Mouse (Mus musculus) heart, embryonic 15.5 days (tissue): ENCODE results near the gene Fkbp10. TPM values are rescaled to one million over a fixed set of nuclear protein-coding genes. Genes with fewer than 3 reads are reported as not detected.

ENCODE experiments used
- ATAC-seq: fragments of 200-750 bp; cut with Nextera tagmentation; replicated peaks from 2 replicates; pipeline ENCODE4 v1.8.0; 2017; ENCODE audit warnings: low read depth, moderate TSS enrichment; ENCODE audit not compliant: insufficient number of reproducible peaks, insufficient read depth, low FRiP score
- H3K27ac ChIP-seq: fragments of 300-500 bp; sonication (generic); 2 replicates; pipeline ENCODE4 v1.5.1; 2015; ENCODE audit warnings: mild to moderate bottlenecking, inconsistent platforms
- H3K27me3 ChIP-seq: fragments of 300-500 bp; sonication (generic); 2 replicates; pipeline ENCODE4 v1.6.1; 2015; ENCODE audit warnings: inconsistent platforms
- H3K36me3 ChIP-seq: fragments of 300-500 bp; sonication (generic); 2 replicates; pipeline ENCODE4 v1.6.1; 2015; ENCODE audit warnings: mild to moderate bottlenecking, inconsistent platforms
- H3K4me1 ChIP-seq: fragments of 300-500 bp; sonication (generic); replicated peaks from 2 replicates; pipeline ENCODE4 v1.6.1; 2015; ENCODE audit warnings: inconsistent platforms
- H3K4me2 ChIP-seq: fragments of 300-500 bp; sonication (generic); 2 replicates; pipeline ENCODE4 v1.6.1; 2015; ENCODE audit warnings: inconsistent platforms, mild to moderate bottlenecking, moderate library complexity
- H3K4me3 ChIP-seq: fragments of 300-500 bp; sonication (generic); 2 replicates; pipeline ENCODE4 v1.5.1; 2015; ENCODE audit warnings: mild to moderate bottlenecking, inconsistent platforms
- H3K9ac ChIP-seq: fragments of 300-500 bp; sonication (generic); 2 replicates; pipeline ENCODE4 v1.6.1; 2015; ENCODE audit warnings: mild to moderate bottlenecking, inconsistent platforms
- H3K9me3 ChIP-seq: fragments of 300-500 bp; sonication (generic); replicated peaks from 2 replicates; pipeline ENCODE4 v1.6.1; 2016; ENCODE audit warnings: inconsistent platforms
- WGBS: fragments of 180-500 bp; shearing (Covaris S2); methylation state at CpG from one replicate; pipeline ENCODE4 v1.1.7; 2015; ENCODE audit warnings: mixed read lengths; 5-methylcytosine and 5-hydroxymethylcytosine counted together
- polyA plus RNA-seq: library from polyadenylated mRNA; unstranded; fragments of >200 nt; fragmentation: Nextera tagmentation; extraction: Ambion mirVana; gene quantifications from 2 replicates; pipeline ENCODE4 v1.2.1, GENCODE M21; 2015

Fkbp10 gene
- polyA plus RNA-seq, 1 experiment from 2014 or later, result 86.3 TPM

DNA sequence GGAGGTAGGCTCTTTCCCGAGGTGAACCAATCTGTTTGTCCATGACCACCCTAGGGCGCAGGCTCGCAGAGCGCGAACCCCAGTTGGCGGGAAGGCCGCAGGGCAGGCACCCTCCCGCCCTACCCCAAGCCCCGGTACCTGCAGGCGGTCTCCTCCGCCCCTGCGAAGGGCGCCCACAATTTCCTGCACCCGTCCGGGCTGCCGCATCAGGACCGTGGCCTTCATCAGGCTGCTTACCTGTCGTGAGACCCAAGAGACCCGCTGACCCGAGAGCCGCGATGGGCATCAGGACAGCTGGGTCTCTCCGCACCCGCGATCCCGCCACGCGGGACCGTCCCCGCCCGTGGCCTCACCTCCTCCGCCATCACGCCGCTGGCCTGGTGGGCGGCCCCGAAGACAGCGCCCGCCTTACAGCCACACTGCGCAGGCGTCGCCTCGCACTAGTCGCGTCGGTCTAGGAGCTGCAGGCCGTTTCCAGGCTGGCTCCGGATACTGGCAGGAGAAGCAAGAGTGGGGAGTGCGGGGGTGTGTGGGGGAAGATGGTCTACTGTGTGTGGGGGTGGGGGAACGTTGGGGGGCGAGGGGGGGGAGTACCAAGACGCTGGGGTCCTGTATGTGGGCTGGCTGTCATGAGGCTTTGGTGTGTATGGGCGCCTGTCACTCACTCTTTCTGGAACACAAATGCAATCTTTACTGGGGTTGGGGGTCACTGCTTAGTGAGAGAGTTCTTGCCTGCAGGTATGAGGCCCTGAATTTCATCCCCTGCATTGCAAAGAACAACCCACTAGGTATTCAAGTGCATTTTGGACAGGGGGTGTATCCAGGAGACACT is 25.4 kb downstream of the Fkbp10 start:
- Histone ChIP-seq H3K4me3 (peak overlapping the region; percentile 69), H3K27ac (peak overlapping the region; percentile 50), H3K27me3 (no peaks in the 10 kb centered on the region), H3K4me1 (peaks cover 14% of the 10 kb centered on the region), H3K9me3 (no peaks in the 10 kb centered on the region), H3K4me2 (peak overlapping the region; percentile 75), H3K36me3 (peaks cover 16% of the 10 kb centered on the region; the same call in 1 of the 2 replicates), H3K9ac (peak overlapping the region; percentile 81)
- ATAC-seq, result peak; percentile 95
- WGBS, result 1% methylated on average over 52 of the region's 52 CpGs

DNA sequence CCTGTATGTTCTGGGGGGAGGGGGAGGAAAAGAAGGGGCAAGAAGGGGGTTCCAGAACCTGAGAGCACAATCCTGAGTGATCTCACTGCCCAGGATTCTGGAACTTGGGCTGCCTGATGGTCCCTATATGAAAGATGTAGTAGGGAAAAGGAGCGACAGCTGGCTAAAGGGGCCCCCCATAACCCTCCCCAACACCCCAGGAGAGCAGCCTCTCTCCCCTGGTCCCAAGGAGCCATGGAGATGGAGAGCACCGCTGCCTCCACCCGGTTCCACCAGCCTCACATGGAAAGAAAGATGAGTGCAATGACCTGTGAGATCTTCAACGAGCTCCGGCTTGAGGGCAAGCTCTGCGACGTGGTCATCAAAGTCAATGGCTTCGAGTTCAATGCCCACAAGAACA is 26.3 kb downstream of the Fkbp10 start, which contains the start of the genes Nt5c3b and Klhl10:
TSS of gene Nt5c3b (minus strand) at position 12 of the 400 bp plus-strand sequence.
TSS of gene Klhl10 (plus strand) at position 121 of the 400 bp plus-strand sequence.
- H3K27me3 ChIP-seq, result no peaks in the 10 kb centered on the region
- H3K36me3 ChIP-seq, result peaks cover 8% of the 10 kb centered on the region; the same call in 1 of the 2 replicates
- peaks cover 14% of the 10 kb centered on the region for H3K4me1 ChIP-seq
- H3K4me3 ChIP-seq, result peak within 1 kb of the TSS; percentile 69
- peak within 1 kb of the TSS; percentile 81 for H3K9ac ChIP-seq
- WGBS, result 83% methylated on average over 8 of the region's 8 CpGs
- ATAC-seq, result no peak
- no peaks in the 10 kb centered on the region for H3K9me3 ChIP-seq
- H3K4me2 ChIP-seq, result peak within 1 kb of the TSS; percentile 75
- H3K27ac ChIP-seq, result peak within 1 kb of the TSS; percentile 50

DNA sequence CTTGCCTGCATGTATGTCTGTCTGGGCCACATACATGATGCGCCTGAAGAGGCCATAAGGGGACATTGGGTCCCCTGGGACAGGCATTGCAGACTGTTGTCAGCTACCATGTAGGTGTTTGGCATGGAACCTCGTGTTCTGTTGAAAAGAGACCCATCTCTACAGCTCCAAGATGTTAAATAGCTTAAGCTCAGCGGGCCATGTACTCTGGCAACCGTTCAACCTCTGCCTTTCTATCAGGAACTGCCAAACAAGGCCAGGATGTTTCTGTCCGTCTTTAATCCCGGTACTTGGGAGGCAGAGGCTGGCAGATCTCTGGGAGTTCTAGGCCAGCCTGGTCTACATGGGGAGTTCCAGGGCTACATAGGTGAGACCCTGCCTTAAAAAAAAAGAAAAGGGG is 27.1 kb downstream of the Fkbp10 start:
- no peak for ATAC-seq
- H3K4me3 ChIP-seq, result no peak overlapping the region
- H3K9me3 ChIP-seq, result no peaks in the 10 kb centered on the region
- no peaks in the 10 kb centered on the region for H3K27me3 ChIP-seq
- WGBS, result 86% methylated on average over 6 of the region's 6 CpGs
- H3K4me2 ChIP-seq, result no peak overlapping the region
- peaks cover 3% of the 10 kb centered on the region; the same call in 1 of the 2 replicates for H3K36me3 ChIP-seq
- peaks cover 14% of the 10 kb centered on the region for H3K4me1 ChIP-seq
- H3K9ac ChIP-seq, result no peak overlapping the region
- H3K27ac ChIP-seq, result no peak overlapping the region

DNA sequence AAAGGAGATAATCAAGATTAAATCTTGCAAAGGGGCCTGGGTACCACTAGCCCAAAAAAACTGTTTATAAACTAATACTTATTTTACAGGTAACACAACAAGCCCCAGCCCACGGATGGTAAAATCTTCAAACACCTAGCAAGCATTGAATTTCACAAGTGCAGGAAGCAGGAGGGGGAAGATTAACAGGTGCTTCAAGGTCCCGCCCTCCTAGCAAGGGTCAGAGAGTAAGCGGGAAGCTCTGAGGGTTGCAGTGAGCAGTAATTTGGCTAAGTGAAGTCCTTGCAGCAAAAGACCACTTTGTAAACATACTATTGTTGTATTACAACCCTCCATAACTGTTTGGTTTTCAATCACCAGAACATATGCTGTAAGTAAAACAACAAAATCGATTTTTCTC is 41.8 kb downstream of the Fkbp10 start:
- Histone ChIP-seq H3K9me3 (no peaks in the 10 kb centered on the region), H3K27ac (no peak overlapping the region)
- no peak for ATAC-seq

DNA sequence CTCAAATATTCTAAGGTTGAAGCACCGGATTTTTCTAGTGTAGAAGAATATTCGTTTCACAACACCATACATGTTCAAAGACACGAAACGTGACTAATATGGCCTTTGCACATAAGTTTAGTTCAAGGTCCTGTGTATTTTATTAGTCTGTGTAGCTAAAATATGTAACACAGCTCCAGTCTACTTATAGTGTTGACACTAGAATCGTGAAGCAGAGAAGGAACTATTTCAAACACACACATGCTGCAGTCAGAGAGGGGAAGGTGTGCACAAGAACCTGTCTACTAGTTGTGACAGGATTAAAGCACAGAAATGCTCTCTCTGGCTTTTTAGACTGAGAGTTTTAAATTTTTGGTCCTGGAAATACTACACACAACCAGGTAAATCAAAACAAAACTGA is 42.2 kb downstream of the Fkbp10 start:
- Histone ChIP-seq H3K27ac (no peak overlapping the region), H3K9ac (no peak overlapping the region), H3K9me3 (no peaks in the 10 kb centered on the region), H3K4me1 (no peaks in the 10 kb centered on the region), H3K4me3 (no peak overlapping the region), H3K27me3 (no peaks in the 10 kb centered on the region), H3K4me2 (no peak overlapping the region), H3K36me3 (peaks cover 13% of the 10 kb centered on the region)
- no peak for ATAC-seq
- 79% methylated on average over 5 of the region's 5 CpGs for WGBS

More for the DNA sequence above, 41.8 kb downstream of the Fkbp10 start:
- WGBS, result 74% methylated on average over 4 of the region's 4 CpGs
- H3K4me2 ChIP-seq, result no peak overlapping the region
- peaks cover 9% of the 10 kb centered on the region; the same call in 1 of the 2 replicates for H3K36me3 ChIP-seq
- no peak overlapping the region for H3K4me3 ChIP-seq
- H3K9ac ChIP-seq, result no peak overlapping the region
- no peaks in the 10 kb centered on the region for H3K4me1 ChIP-seq
- no peaks in the 10 kb centered on the region for H3K27me3 ChIP-seq

DNA sequence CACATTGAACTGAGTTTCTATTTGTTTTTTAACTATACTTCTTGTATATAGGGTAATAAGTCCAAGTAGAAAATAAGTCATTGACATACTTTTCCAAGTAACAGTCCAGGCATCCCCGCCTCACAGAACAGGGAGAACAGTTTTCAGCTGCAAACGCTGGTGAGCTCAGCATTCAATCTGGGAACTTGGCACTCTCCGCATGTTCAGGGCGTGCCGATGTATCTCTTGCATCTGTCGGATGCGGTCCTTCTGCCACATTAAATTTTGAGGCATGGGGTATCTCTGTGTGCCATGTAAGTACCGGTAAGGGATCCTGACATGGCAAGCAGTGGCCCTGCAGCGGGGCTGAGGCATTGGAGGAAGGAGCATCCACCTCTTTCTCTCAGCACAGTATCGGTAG is 47.2 kb downstream of the Fkbp10 start:
- Histone ChIP-seq H3K27me3 (no peaks in the 10 kb centered on the region), H3K4me3 (no peak overlapping the region), H3K4me2 (no peak overlapping the region), H3K27ac (no peak overlapping the region), H3K9me3 (no peaks in the 10 kb centered on the region), H3K4me1 (peaks cover 6% of the 10 kb centered on the region), H3K36me3 (peaks cover 20% of the 10 kb centered on the region), H3K9ac (no peak overlapping the region)
- ATAC-seq, result no peak
- WGBS, result 87% methylated on average over 10 of the region's 10 CpGs

DNA sequence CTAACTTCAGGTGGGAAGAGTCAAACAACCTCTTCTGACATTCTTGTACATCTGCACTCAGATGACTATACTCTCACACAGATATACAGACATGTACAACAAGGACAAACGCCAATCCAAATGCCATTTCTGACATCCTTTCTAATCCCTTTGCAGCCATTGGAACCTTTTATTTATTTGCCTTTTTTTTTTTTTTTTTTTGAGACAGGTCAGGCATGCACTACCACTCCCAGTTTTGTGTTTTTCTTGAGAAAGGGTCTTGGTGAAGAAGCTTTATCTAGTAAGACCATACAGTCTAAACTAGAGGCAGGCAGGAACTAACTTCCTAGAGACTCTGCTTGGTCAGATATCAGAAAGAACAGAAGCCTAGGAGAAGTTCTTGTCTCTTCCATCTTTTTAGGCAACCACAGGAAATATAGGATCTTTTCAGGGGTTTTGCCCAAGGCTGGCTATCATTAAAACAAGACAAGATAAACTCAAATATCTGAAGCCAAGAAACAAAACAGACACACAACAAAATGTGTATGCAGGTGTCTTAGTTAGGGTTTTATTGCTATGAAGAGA is 49.8 kb downstream of the Fkbp10 start:
- Histone ChIP-seq H3K36me3 (peaks cover 15% of the 10 kb centered on the region; the same call in 1 of the 2 replicates), H3K9me3 (no peaks in the 10 kb centered on the region), H3K4me2 (no peak overlapping the region), H3K9ac (no peak overlapping the region), H3K4me1 (peaks cover 6% of the 10 kb centered on the region), H3K27ac (no peak overlapping the region), H3K4me3 (no peak overlapping the region), H3K27me3 (no peaks in the 10 kb centered on the region)
- 74% methylated on average over 1 of the region's 1 CpGs for WGBS
- ATAC-seq, result no peak

DNA sequence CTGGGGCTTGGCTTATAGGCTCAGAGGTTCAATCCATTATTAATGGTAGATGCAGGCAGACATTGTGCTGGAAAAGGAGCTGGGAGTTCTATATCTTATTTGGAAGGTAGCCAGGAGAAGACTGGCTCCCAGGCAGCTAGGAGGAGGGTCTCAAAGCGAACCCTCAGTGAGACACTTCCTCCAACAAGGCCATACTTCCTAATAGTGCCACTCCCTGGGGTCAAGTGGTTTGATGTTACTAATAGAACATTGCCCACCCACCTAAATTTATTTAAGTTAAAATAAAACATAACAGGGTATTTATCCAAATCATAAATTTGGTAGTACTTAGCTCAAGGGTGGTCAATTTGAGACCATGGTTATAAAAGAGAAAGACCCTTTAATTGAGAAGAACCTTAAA is 50.3 kb downstream of the Fkbp10 start:
- 50% methylated on average over 1 of the region's 1 CpGs for WGBS
- H3K4me1 ChIP-seq, result peaks cover 12% of the 10 kb centered on the region
- peaks cover 15% of the 10 kb centered on the region; the same call in 1 of the 2 replicates for H3K36me3 ChIP-seq
- H3K4me2 ChIP-seq, result no peak overlapping the region
- H3K27me3 ChIP-seq, result no peaks in the 10 kb centered on the region
- H3K9ac ChIP-seq, result no peak overlapping the region
- ATAC-seq, result no peak
- H3K9me3 ChIP-seq, result no peaks in the 10 kb centered on the region
- no peak overlapping the region for H3K27ac ChIP-seq
- no peak overlapping the region for H3K4me3 ChIP-seq

DNA sequence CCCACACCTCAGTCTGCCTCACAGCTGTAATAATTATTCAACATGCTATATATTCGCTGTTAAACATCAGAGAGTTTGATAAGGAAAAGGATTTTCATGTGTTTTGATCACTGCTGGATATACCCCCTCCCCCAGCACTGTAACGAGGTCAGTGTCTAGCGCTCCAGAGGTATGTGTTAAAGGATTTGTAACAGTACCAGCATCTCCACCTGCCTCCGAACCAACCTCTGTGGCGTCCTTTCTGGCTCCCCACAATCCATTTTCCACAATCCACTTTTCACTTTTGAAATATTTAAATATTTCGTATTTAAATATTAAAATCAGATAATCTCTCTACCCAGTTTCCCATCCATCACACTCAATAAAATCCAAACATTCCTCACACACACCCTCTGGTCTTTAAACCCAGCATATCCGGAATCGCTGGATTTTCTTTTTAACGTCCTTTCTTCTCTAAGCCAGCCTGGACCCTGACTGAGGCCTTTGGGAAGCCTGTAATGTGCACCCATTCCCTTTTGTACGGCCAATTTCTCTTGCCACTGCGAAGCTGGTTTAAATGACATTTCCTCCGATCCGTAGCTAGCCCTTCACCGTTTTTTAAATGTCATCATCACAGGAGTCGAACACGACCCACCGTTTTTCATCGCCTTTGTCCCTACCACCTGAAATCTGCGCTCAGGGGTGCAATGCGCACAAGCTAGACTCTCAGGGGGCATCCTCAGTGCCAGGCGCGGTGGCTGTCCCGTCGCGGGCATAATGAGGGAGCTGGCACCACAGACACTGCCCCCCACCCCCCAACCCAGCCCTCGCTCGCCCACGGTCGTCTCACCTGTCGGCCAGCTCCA is 56.1 kb downstream of the Fkbp10 start:
- Histone ChIP-seq H3K27me3 (no peaks in the 10 kb centered on the region), H3K4me1 (peaks cover 17% of the 10 kb centered on the region), H3K36me3 (peaks cover 8% of the 10 kb centered on the region; the same call in 1 of the 2 replicates), H3K9ac (peak overlapping the region; percentile 83), H3K9me3 (no peaks in the 10 kb centered on the region), H3K4me2 (peak overlapping the region; percentile 95), H3K27ac (peak overlapping the region; percentile 69), H3K4me3 (peak overlapping the region; percentile 82)
- peak; percentile 14; the same call in 1 of the 2 replicates for ATAC-seq
- WGBS, result 4% methylated on average over 30 of the region's 30 CpGs

DNA sequence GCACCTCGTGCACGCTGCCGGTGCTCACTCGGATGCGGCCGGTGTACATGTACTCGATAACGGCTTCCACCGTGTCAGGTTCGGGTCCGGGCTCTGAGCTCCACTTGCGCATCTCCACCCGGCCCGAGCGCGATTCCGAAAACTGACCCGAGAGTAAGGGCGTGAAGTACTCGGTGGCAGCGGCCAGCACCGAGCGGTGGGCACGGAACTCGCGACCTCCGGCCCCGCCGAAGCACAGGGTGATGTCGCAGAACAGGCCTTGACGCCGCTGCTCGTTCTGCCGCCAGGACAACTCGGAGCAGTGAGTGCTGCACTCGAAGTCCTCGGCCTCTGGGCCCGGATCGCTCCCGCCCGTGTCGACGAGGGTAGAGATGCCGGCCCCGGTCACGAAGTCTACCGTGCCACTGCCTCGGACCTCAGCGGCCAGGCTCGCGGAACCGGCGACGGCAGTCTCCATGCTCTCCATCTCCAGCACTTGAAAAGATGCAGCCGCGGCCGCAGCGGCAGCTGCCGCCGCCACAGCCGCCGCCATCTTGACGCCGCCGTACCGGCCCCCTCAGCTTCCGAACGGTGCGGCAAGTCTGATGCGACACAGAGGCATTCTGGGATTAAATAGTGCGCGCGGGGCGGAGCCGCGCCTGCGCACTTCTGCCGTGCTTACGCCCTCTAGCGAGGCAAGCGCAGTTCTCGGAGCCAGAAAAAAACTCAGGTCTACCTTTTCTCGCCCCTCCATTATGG is 56.9 kb downstream of the Fkbp10 start, which contains the start of gene Klhl11:
TSS of gene Klhl11 (minus strand) at position 545 of the 738 bp plus-strand sequence.
- no peaks in the 10 kb centered on the region for H3K9me3 ChIP-seq
- peaks cover 14% of the 10 kb centered on the region for H3K4me1 ChIP-seq
- H3K4me2 ChIP-seq, result peak within 1 kb of the TSS; percentile 95
- ATAC-seq, result peak; percentile 96
- peaks cover 14% of the 10 kb centered on the region; the same call in 1 of the 2 replicates for H3K36me3 ChIP-seq
- H3K27ac ChIP-seq, result peak within 1 kb of the TSS; percentile 69
- peak within 1 kb of the TSS; percentile 83 for H3K9ac ChIP-seq
- H3K4me3 ChIP-seq, result peak within 1 kb of the TSS; percentile 82
- WGBS, result under 1% methylated on average over 83 of the region's 83 CpGs
- no peaks in the 10 kb centered on the region for H3K27me3 ChIP-seq
